Mouse (Mus musculus) mouse embryonic stem cell (cell line): ENCODE data around the gene Gm973.

ENCODE experiments used
- in situ Hi-C, 2 experiments: fragments of 300-500 bp; cut with MboI; formaldehyde crosslinking; loops; 1 replicate in 1 of 2; 3 replicates in 1 of 2; pipeline ENCODE4 v1.14.3; 2019 to 2020; ENCODE audit warnings: low sequenced_read_pairs in 2 of 2, low pct_unique_long_range_greater_than_20kb in 1 of 2, mixed read lengths in 1 of 2; ENCODE audit not compliant: unreplicated experiment in 1 of 2

Gene Gm973

GRCm38 (mm10) chr1:59534976-59535810 lies 19.1 kb downstream of the Gm973 start:
- in situ Hi-C loops = no loop called here

DNA sequence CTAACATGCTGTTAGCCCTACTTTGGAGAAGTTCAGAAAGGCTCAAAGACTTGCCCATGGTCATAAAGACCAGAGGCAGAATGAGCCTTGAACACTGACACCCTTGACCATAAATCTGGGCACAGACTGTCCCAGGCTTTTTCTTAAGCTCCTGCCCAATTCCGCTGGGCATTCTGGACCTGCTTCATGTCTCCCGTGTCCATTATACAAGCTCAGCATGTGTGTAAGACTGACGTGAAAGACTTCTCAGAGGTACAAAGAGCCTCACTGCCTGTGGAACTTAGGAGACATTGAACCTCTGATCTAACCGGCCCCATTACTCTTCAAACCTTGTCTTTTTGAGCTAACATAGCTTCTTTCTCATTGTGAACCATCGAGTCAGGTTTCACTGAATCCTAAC lies 22.3 kb downstream of the Gm973 start:
- in situ Hi-C loops = no loop called here

DNA sequence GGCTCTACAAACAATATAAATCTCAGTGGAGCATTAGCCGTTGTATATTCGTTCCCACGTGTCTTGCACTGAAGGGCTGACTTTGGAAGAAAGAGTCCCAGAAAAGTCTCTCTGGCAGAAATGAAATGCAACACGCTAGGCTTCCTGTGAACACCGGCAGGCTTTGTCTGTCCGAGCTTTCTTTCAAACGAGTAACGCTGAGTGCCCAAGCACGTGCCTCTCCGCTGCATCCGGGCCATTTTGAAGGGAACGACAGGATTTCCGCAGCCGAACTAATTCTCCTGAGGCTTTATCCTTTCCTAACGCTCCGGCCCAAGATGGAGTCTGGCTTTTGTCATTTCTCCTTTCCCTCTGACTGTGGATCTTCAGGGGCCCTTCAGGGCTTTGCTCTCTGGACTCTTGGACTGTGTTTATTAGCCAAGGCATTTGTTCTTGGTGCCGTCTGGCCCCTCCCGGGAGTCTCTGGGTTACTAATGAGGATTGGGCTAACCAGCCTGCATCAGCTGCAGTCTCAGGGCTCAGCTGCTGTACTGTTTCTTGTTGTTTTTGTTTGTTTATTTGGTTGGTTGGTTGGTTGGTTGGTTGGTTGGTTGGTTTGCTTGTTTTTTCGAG lies 24.6 kb downstream of the Gm973 start:
- in situ Hi-C loops = no loop called here

DNA sequence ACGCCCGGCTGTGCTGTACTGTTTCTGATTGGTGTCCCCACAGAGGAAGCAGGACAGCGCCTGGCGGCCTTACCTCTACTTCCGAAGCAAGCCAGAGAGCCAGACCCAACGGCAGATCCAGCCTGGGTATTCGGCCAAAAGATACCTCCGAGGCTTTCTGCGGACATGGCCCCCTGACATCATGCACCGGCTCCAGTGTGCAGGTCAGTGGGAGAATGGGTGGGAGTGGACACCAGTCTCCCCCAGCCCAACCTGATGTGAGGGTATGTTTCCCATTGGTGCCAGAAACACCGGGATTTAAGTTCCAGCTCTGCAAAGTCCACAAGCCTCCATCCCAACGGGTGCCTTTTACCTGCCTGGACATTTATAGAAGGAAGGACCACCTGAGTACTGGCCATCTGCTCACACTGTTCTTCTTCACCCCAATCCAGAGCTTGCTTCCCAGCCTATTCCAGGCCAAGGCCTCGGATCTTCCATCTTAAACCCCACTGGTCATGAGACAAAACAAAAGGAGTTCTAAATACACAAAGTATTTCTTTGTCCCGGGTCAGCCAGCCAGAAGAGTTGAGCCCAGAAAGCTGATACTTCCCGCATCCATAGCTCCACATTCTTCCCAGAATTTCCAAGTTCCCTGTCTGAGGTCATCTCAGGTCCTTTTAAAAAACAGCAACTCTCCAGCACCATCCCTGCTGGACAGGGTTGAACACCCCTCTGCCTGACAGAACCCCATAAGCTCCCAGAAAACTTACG lies 25.4 kb downstream of the Gm973 start:
- in situ Hi-C loops = no loop called here

GRCm38 (mm10) chr1:59542231-59542630 lies 26.2 kb downstream of the Gm973 start:
- in situ Hi-C loops = no loop called here

DNA sequence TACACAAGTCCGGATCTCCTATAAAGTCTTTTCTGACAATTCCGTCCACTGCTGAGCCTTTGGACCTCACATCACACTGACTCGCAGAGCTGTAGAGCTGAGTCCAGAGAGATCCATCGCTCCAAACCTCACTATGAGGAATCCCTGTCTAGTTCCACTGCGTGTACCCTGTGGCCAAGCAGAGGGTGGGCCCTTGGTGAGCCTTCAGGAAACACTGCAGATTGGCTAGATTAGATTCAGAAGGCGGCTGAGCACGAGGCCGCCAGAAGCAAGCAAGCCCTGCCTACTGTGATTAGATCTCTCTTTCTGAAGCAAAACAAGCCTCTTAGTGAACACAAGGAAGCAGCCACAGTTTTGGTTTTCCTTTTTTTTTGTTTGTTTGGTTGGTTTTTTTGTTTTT lies 27.8 kb downstream of the Gm973 start:
- in situ Hi-C loops = no loop called here

DNA sequence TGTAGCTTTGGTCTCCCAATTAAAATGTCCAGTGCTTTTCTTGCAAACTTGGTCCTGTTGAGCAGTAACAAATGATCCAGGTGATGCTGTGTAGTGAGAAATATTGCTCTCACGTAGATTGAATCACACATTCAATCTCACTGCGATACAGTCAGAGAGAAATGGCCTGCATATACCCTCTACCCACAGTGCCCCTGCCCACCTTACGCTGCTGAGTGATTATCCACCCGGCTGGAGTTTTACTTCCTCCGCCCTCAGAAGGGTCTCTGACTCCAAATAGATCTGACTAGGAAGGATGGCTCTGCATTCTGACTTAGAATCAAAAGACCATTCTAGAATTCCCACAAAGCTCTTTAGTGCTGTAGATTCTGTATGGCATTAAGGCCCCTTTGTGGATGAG lies 32.4 kb downstream of the Gm973 start:
- in situ Hi-C loops = no loop called here

DNA sequence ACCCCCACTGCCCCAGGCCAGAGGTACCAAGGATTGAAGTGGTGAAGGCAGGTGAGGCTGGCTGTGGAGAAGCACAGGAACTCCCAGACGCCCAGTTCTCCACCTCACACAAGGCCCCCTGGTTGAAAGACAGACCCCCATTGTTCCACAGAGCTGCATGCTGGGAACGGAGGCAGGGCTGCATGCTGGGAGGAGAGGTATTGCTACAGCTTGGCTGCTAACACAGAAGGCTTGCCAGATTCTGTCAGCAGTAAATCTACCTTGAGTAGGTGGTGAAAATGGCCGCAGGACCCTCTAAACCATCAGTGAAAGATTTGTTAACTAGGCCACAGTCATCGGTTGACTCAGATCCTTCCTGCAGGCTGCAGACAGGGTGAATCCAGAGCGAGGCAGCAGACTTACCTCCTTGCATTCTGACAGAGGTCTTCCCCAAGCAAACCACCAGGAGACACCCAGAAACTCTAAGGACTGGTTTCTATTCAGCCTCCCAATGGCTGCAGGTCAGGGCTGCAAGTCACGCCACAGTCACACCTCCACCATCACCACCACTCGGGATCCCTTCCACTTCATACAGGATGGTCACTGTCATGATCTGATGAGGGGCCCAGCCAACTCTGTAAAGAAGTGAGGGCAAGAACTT lies 33.1 kb downstream of the Gm973 start:
- in situ Hi-C loops = no loop called here

- in situ Hi-C loops = no loop called here
Observed at GRCm38 (mm10) chr1:59550227-59550626, 34.2 kb downstream of the Gm973 start.

- in situ Hi-C loops = no loop called here
Observed at GRCm38 (mm10) chr1:59550996-59551395, 34.9 kb downstream of the Gm973 start.

DNA sequence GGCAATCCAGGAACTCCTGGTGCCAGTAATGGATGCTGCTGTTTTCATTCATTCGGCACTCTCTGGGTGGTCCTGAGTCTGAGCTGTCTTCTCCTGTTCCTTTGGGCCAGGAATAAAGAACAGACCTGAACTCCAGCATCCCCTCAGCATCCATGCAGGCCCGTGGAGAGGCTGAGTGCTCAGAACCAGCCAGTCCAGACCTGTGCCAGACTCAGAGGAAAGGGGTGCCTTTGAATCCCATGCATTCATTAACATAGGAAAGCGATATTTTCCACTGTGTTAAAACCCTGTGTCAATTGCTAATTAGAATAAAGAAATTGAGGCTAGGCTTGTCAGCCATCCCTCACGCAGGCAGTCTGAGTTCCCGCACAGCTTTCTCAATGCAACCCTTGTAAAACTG lies 37.6 kb downstream of the Gm973 start:
- in situ Hi-C loops = no loop called here

DNA sequence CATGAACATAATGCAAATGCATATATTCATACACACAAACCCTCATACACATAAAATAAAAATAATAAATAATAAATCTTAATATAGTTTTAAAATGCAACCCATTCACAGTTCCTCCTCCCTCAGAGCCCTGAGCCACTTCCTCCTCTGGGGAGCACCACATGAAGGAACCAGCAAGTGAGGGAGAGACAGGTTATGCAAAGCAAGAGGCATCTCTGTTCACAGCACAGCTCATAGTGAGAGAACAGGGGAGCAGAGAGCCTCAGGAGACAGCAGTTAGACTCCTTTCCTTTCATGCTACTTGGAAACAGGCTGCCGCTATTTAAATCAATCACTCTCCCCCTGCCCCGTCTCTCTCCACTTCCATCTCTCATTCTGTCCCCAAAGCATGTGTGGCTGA lies 47.5 kb downstream of the Gm973 start:
- in situ Hi-C loops = no loop called here

DNA sequence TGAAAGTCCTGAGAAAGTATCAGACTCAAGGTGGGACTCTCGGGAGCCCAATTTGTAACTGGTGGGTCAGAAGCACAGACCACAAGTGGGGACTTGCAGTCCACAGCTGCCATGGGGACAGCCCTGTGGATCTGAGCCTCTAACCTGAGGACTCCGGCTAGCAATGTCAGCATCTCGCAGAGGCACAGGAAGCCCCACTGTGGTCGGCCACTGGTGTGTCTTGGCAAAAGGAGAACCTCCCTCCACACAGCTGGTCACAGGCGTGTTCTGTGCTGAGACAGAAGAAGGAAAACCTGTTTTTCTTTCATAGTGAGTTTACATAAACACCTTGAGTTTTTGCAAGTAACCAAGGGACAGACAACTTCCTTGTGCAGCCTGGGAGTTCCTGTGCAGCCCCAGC lies 49.7 kb downstream of the Gm973 start:
- in situ Hi-C loops = no loop called here

- in situ Hi-C loops = no loop called here
Observed at GRCm38 (mm10) chr1:59566281-59566680, 50.2 kb downstream of the Gm973 start.

DNA sequence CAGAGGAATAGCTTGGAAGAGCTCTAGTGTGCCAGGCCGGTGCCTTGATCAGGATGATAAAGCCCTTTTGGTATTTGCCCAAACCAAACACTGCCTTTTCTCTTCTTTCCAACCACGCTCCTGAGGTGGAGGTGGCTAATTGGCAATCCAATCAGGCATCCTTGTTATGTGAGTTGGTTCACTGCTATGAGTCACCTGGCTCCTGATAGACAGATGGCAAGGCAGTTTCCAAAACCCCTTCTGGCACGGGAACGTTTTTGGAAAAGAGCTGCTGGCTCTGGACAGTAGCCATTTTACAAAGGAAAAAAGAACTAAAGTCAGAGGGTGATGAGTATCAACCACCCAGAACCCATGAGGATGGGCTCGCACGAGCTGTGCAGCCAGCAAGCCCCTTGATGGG lies 50.9 kb downstream of the Gm973 start:
- in situ Hi-C loops = no loop called here

GRCm38 (mm10) chr1:59567521-59567920 lies 51.5 kb downstream of the Gm973 start:
- in situ Hi-C loops = no loop called here

DNA sequence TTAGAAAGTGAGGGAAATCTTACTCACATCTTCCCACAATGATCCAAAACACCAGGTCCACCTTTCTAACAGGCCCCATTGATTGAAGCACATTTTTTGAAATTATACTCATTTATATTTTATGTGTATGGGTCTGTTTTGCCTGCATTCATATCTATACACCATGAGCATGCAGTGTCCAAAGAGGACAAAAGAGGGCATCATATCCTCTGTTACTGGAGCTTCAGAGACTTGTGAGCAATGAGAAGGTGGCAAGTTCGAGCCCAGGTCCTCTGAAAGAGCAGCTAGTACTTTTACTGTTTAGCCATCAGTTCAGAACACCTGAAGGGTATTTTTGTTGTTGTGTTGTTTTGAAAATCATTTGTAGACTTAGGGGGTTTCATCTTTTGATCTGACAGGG lies 52.2 kb downstream of the Gm973 start:
- in situ Hi-C loops = no loop called here

DNA sequence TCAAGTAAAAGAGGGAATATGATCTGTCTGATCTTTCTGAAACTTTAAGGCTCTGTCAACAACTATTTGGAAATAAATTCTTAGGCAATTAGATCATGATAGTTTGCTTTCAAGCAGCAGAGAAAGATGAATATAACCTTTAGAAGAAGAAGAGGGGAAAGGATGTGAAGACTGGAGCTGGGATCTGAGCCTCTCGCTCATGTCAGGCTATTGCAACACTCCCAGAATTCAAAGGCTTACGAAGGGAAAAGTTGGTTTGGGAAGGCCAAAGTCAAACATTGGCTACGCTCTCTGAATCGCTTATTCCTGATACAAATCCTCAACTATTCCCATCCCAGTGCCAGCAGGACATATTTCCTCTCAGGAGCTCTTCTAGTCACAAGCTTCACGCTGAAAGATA lies 53.2 kb downstream of the Gm973 start:
- in situ Hi-C loops = no loop called here

DNA sequence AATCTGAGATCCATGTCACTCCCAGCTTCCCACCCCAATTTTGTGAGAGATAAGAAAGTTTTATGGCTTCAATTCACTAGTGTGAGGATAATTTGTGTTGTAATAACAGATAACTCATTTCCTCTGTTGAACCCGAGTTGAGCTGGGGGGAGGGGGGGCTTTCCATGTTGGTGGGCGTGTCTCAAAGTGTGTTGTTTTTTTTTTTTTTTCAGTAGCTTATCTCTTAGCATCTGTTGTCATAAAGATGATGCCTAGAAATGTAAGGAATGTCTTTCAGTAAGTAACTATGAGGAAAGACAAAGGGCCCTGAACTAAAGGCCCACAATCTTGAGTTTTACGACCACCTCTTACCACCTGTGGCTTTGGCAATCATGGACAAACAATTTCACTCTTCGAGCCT lies 54.7 kb downstream of the Gm973 start:
- in situ Hi-C loops = no loop called here
